Mouse (Mus musculus) CH12.LX (cell line): ENCODE data around the gene Ubash3b. TPM values are rescaled to one million over a fixed set of nuclear protein-coding genes. Genes with fewer than 3 reads are reported as not detected.

Experiments used
- DNase-seq: peaks from one replicate; pipeline ENCODE4 v3.0.0-alpha.2; 2013; ENCODE audit errors: extremely low read depth
- H3K27ac ChIP-seq: 2 replicates; pipeline ENCODE4 v1.5.1; 2012; ENCODE audit warnings: low read depth, mild to moderate bottlenecking, control low read depth, moderate library complexity; ENCODE audit not compliant: insufficient read depth
- H3K27me3 ChIP-seq: replicated peaks from 2 replicates; pipeline ENCODE3; 2012; ENCODE audit warnings: inconsistent platforms
- H3K36me3 ChIP-seq, 2 experiments: replicated peaks in 1 of 2; 2 replicates each; pipeline versions ENCODE3 to v1.6.1; 2012; ENCODE audit warnings: inconsistent platforms in 1 of 2, low read length in 1 of 2, mild to moderate bottlenecking in 1 of 2, mixed read lengths in 1 of 2, moderate library complexity in 1 of 2; ENCODE audit not compliant: control insufficient read depth in 1 of 2, insufficient read depth in 1 of 2
- H3K4me1 ChIP-seq, 2 experiments: 2 replicates each; pipeline ENCODE4 v1.6.1; 2012; ENCODE audit warnings: inconsistent platforms in 1 of 2, moderate library complexity in 1 of 2; ENCODE audit not compliant: insufficient read depth in 2 of 2, control insufficient read depth in 1 of 2
- H3K4me2 ChIP-seq: 2 replicates; pipeline ENCODE4 v1.6.1; 2012; ENCODE audit warnings: low read depth, mild to moderate bottlenecking, control low read depth; ENCODE audit not compliant: poor library complexity, insufficient read depth, severe bottlenecking
- H3K4me3 ChIP-seq, 3 experiments: fragments of 150-350 bp in 1 of 3; sonication (generic) in 1 of 3; replicated peaks in 1 of 3; 2 replicates each; pipeline versions ENCODE3 to v1.5.1; 2011 to 2012; ENCODE audit warnings: low read depth in 2 of 3, low read length in 2 of 3, mild to moderate bottlenecking in 2 of 3, moderate library complexity in 2 of 3, control low read depth in 1 of 3, improper control_type of control experiment in 1 of 3, inconsistent platforms in 1 of 3, mixed read lengths in 1 of 3; ENCODE audit not compliant: poor library complexity in 1 of 3
- H3K79me2 ChIP-seq: replicated peaks from 2 replicates; pipeline ENCODE4 v1.6.1; 2012; ENCODE audit warnings: mild to moderate bottlenecking, moderate library complexity; ENCODE audit not compliant: control insufficient read depth, poor library complexity, insufficient read depth, severe bottlenecking; ENCODE audit errors: extremely low read depth
- H3K9ac ChIP-seq: 2 replicates; pipeline ENCODE4 v1.6.1; 2012; ENCODE audit warnings: low read depth, mild to moderate bottlenecking, control low read depth, moderate library complexity; ENCODE audit not compliant: insufficient read depth
- H3K9me3 ChIP-seq: replicated peaks from 2 replicates; pipeline ENCODE3; 2012; ENCODE audit warnings: low read length, inconsistent platforms, mixed read lengths
- BHLHE40 ChIP-seq: IDR thresholded peaks from 2 replicates; pipeline ENCODE4 v1.6.1; 2011; ENCODE audit warnings: mild to moderate bottlenecking, low read depth, low read length, improper control_type of control experiment
- CTCF ChIP-seq, 2 experiments: IDR thresholded peaks in 1 of 2; conservative IDR thresholded peaks in 1 of 2; 2 replicates each; pipeline ENCODE4 v1.5.1; 2011 to 2012; ENCODE audit warnings: low read depth in 2 of 2, low read length in 2 of 2, improper control_type of control experiment in 1 of 2, inconsistent platforms in 1 of 2, mild to moderate bottlenecking in 1 of 2, moderate library complexity in 1 of 2
- GABPA ChIP-seq: IDR thresholded peaks from 2 replicates; pipeline ENCODE4 v1.6.1; 2012; ENCODE audit warnings: low read depth, low read length, improper control_type of control experiment, inconsistent platforms; ENCODE audit not compliant: insufficient replicate concordance
- HCFC1 ChIP-seq: IDR thresholded peaks from 2 replicates; pipeline ENCODE4 v1.6.1; 2012; ENCODE audit warnings: low read depth, mild to moderate bottlenecking, inconsistent platforms, low read length, improper control_type of control experiment
- KAT2A ChIP-seq: IDR thresholded peaks from 2 replicates; pipeline ENCODE4 v1.6.1; 2012; ENCODE audit warnings: low read length, improper control_type of control experiment, inconsistent platforms; ENCODE audit not compliant: insufficient replicate concordance
- MAFK ChIP-seq: IDR thresholded peaks from 2 replicates; pipeline ENCODE4 v1.6.1; 2011; ENCODE audit warnings: low read length, improper control_type of control experiment; ENCODE audit not compliant: insufficient replicate concordance
- MAX ChIP-seq: IDR thresholded peaks from 2 replicates; pipeline ENCODE4 v1.6.1; 2011; ENCODE audit warnings: low read length, improper control_type of control experiment
- MEF2A ChIP-seq: IDR thresholded peaks from 2 replicates; pipeline ENCODE4 v1.6.1; 2014; ENCODE audit warnings: low read depth, mild to moderate bottlenecking, inconsistent platforms, low read length, improper control_type of control experiment, borderline replicate concordance
- MXI1 ChIP-seq: IDR thresholded peaks from 2 replicates; pipeline ENCODE4 v1.6.1; 2011; ENCODE audit warnings: mild to moderate bottlenecking, low read depth, low read length, improper control_type of control experiment
- PAX5 ChIP-seq: IDR thresholded peaks from 2 replicates; pipeline ENCODE4 v1.6.1; 2012; ENCODE audit warnings: low read length, inconsistent platforms, mixed read lengths
- POLR2AphosphoS2 ChIP-seq: IDR thresholded peaks from 2 replicates; pipeline ENCODE4 v1.6.1; 2011; ENCODE audit warnings: low read depth, low read length, improper control_type of control experiment
- RCOR1 ChIP-seq: conservative IDR thresholded peaks from 2 replicates; pipeline ENCODE4 v1.6.1; 2012; ENCODE audit warnings: low read depth, mild to moderate bottlenecking, inconsistent platforms, low read length, improper control_type of control experiment
- SIN3A ChIP-seq: IDR thresholded peaks from 2 replicates; pipeline ENCODE4 v1.6.1; 2012; ENCODE audit warnings: low read length, improper control_type of control experiment, inconsistent platforms
- SMC3 ChIP-seq: IDR thresholded peaks from 2 replicates; pipeline ENCODE4 v1.6.1; 2011; ENCODE audit warnings: low read depth, low read length, improper control_type of control experiment
- TBP ChIP-seq: conservative IDR thresholded peaks from 2 replicates; pipeline ENCODE4 v1.6.1; 2011; ENCODE audit warnings: low read depth, low read length, improper control_type of control experiment
- USF2 ChIP-seq: conservative IDR thresholded peaks from 2 replicates; pipeline ENCODE4 v1.6.1; 2011; ENCODE audit warnings: low read depth, low read length, improper control_type of control experiment
- ZC3H11A ChIP-seq: IDR thresholded peaks from 2 replicates; pipeline ENCODE4 v1.6.1; 2012; ENCODE audit warnings: low read depth, mild to moderate bottlenecking, inconsistent platforms, low read length, improper control_type of control experiment
- ZKSCAN1 ChIP-seq: IDR thresholded peaks from 2 replicates; pipeline ENCODE4 v1.6.1; 2012; ENCODE audit warnings: low read depth, inconsistent platforms, low read length, improper control_type of control experiment, borderline replicate concordance
- ZNF384 ChIP-seq: IDR thresholded peaks from 2 replicates; pipeline ENCODE4 v1.6.1; 2012; ENCODE audit warnings: low read depth, low read length, improper control_type of control experiment, inconsistent platforms
- dilution Hi-C: fragments of 300-500 bp; cut with MboI; formaldehyde crosslinking; loops from 2 replicates; pipeline ENCODE4 v1.14.3; 2020; ENCODE audit warnings: low sequenced_read_pairs; ENCODE audit not compliant: extremely low pct_unique_long_range_greater_than_20kb, extremely low pct_ligation_motif_present
- in situ Hi-C: fragments of 300-500 bp; cut with MboI; formaldehyde crosslinking; loops from 3 replicates; pipeline ENCODE4 v1.14.3; 2019; ENCODE audit warnings: low sequenced_read_pairs, low pct_ligation_motif_present, low pct_unique_long_range_greater_than_20kb, mixed read lengths
- polyA plus RNA-seq: library from polyadenylated mRNA; unstranded; fragments of >175 nt; gene quantifications from 2 replicates; pipeline ENCODE4 v1.2.1, GENCODE M21; 2012; ENCODE audit warnings: low read depth; ENCODE audit not compliant: insufficient read length
- total RNA-seq, 2 experiments: library from RNA; depleted of rRNA; stranded (reverse); fragments of 300-350 nt in 1 of 2; fragments of >200 nt in 1 of 2; gene quantifications; 2 replicates each; pipeline ENCODE4 v1.2.3; 2012 to 2014

Ubash3b gene
- total and polyA plus RNA-seq, 3 experiments = 2.8 to 4.6 (median 4.2) TPM

GRCm38 (mm10) chr9:41021690-41022089 lies 139.8 kb downstream of the Ubash3b start:
- no peaks in the 10 kb centered on the region for H3K79me2 ChIP-seq
- no peak overlapping the region for H3K4me3 ChIP-seq
- TF ChIP-seq GABPA (no peak), POLR2AphosphoS2 (no peak), ZNF384 (no peak), KAT2A (no peak), BHLHE40 (no peak), ZKSCAN1 (no peak), PAX5 (no peak), MAFK (no peak), USF2 (no peak), ZC3H11A (no peak), SIN3A (no peak), RCOR1 (no peak), SMC3 (no peak), HCFC1 (no peak), MEF2A (no peak), MXI1 (no peak)
- in situ Hi-C loops (no loop called here), dilution Hi-C loops (no loop called here)
- H3K9me3 ChIP-seq = no peaks in the 10 kb centered on the region
- H3K27ac ChIP-seq = no peak overlapping the region
- H3K4me1 ChIP-seq = no peaks in the 10 kb centered on the region
- no peak overlapping the region for H3K9ac ChIP-seq
- no peak overlapping the region for H3K4me2 ChIP-seq
- no peak for DNase-seq
- peaks cover 0 to 25% of the 10 kb centered on the region in 2 experiments for H3K36me3 ChIP-seq
- no peaks in the 10 kb centered on the region for H3K27me3 ChIP-seq

GRCm38 (mm10) chr9:41020486-41020885 lies 141.0 kb downstream of the Ubash3b start:
- no peaks in the 10 kb centered on the region for H3K79me2 ChIP-seq
- H3K27me3 ChIP-seq = no peaks in the 10 kb centered on the region
- H3K36me3 ChIP-seq = peaks cover 0 to 21% of the 10 kb centered on the region in 2 experiments
- H3K4me1 ChIP-seq = no peaks in the 10 kb centered on the region
- in situ Hi-C loops = no loop called here
- DNase-seq = no peak
- no peak overlapping the region for H3K9ac ChIP-seq
- no peak overlapping the region for H3K27ac ChIP-seq
- dilution Hi-C loops = no loop called here
- no peak overlapping the region for H3K4me2 ChIP-seq
- no peak overlapping the region for H3K4me3 ChIP-seq
- H3K9me3 ChIP-seq = no peaks in the 10 kb centered on the region
- no peak for TF ChIP-seq TBP
- no peak for TF ChIP-seq CTCF (conservative IDR thresholded peaks at IDR 0.05 in 1 of 2, IDR thresholded peaks at IDR 0.05 in 1 of 2; ENCODE audit: low read depth in 2 of 2, low read length in 2 of 2)
- TF ChIP-seq SMC3 = no peak
- TF ChIP-seq MAX = no peak
